Mouse (Mus musculus) hindbrain, postnatal 0 days (tissue): ENCODE data around the gene Slc5a5. TPM values are rescaled to one million over a fixed set of nuclear protein-coding genes. Genes with fewer than 3 reads are reported as not detected.

Experiments used
- ATAC-seq: fragments of 200-750 bp; cut with Nextera tagmentation; 2 replicates; pipeline ENCODE4 v1.8.0; 2017; ENCODE audit warnings: mild to moderate bottlenecking, moderate TSS enrichment, moderate library complexity
- DNase-seq: peaks from one replicate; pipeline ENCODE4 v3.0.0-alpha.2; 2015; ENCODE audit warnings: low spot score
- H3K27ac ChIP-seq: fragments of 300-500 bp; sonication (generic); 2 replicates; pipeline ENCODE4 v1.5.1; 2014; ENCODE audit warnings: mild to moderate bottlenecking
- H3K27me3 ChIP-seq: fragments of 300-500 bp; sonication (generic); 2 replicates; pipeline ENCODE4 v1.6.1; 2014; ENCODE audit warnings: low read length, mixed read lengths; ENCODE audit not compliant: insufficient read depth
- H3K36me3 ChIP-seq: fragments of 300-500 bp; sonication (generic); 2 replicates; pipeline ENCODE4 v1.6.1; 2014; ENCODE audit warnings: low read length, mixed read lengths; ENCODE audit not compliant: insufficient read depth
- H3K4me1 ChIP-seq: fragments of 300-500 bp; sonication (generic); 2 replicates; pipeline ENCODE4 v1.6.1; 2014; ENCODE audit warnings: antibody characterized with exemption, low read length, mixed read lengths; ENCODE audit not compliant: insufficient read depth
- H3K4me2 ChIP-seq: fragments of 300-500 bp; sonication (generic); 2 replicates; pipeline ENCODE4 v1.6.1; 2014; ENCODE audit warnings: low read depth, mild to moderate bottlenecking, low read length, moderate library complexity, mixed read lengths
- H3K4me3 ChIP-seq: fragments of 300-500 bp; sonication (generic); 2 replicates; pipeline ENCODE4 v1.5.1; 2014; ENCODE audit warnings: low read length
- H3K9ac ChIP-seq: fragments of 300-500 bp; sonication (generic); replicated peaks from 2 replicates; pipeline ENCODE4 v1.6.1; 2014; ENCODE audit warnings: mild to moderate bottlenecking, low read length, moderate library complexity, mixed read lengths
- H3K9me3 ChIP-seq: fragments of 300-500 bp; sonication (generic); 2 replicates; pipeline ENCODE4 v1.6.1; 2016; ENCODE audit warnings: low read length, mixed read lengths
- CTCF ChIP-seq: IDR thresholded peaks from 2 replicates; pipeline ENCODE4 v1.5.1; 2016; ENCODE audit warnings: antibody characterized with exemption, control low read depth, low read depth
- WGBS: fragments of 180-500 bp; shearing (Covaris S2); extraction: QIAGEN DNeasy Blood & Tissue Kit; methylation state at CpG from one replicate; pipeline ENCODE4 v1.1.7; 2014; 5-methylcytosine and 5-hydroxymethylcytosine counted together
- polyA plus RNA-seq: library from polyadenylated mRNA; unstranded; fragments of >200 nt; fragmentation: Nextera tagmentation; extraction: Ambion mirVana; gene quantifications from 2 replicates; pipeline ENCODE4 v1.2.1, GENCODE M21; 2015
- total RNA-seq: library from RNA; depleted of rRNA; stranded (reverse); fragments of >200 nt; gene quantifications from 2 replicates; pipeline ENCODE4 v1.2.3, GENCODE M21; 2014

The Slc5a5 gene
- total and polyA plus RNA-seq, 2 experiments from 2014 or later: 2.5 to 4.3 TPM

DNA sequence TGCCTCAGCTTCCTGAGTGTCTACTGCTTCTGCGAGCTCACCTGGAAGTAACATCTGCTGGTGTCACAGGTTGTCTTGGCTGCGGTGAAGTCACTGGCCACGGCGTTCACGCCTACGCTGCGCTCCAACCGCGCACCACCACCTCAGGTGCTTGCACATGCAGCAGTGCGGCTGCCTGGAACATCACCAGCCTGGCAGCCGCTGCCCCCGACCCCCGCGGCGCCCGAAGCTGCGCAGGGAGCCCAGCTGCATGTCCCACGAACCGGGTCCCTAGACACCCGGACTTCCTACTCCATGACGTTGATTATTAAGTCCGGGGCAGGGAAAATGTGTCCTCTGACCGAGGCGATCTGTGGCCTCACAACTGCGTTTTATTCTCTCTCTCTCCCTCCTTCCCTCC is 50.1 kb downstream of the Slc5a5 start:
- no peak overlapping the region for H3K4me3 ChIP-seq
- WGBS: 69% methylated on average over 25 of the region's 25 CpGs
- H3K4me1 ChIP-seq: 0 out of 2 replicates have a peak, but pooled peaks cover 6% of the 10 kb centered on the region
- TF ChIP-seq CTCF: no peak
- H3K9ac ChIP-seq: no peak overlapping the region
- H3K27ac ChIP-seq: no peak overlapping the region
- H3K9me3 ChIP-seq: no peaks in the 10 kb centered on the region
- no peaks in the 10 kb centered on the region for H3K27me3 ChIP-seq
- no peaks in the 10 kb centered on the region for H3K36me3 ChIP-seq
- no peak overlapping the region for H3K4me2 ChIP-seq
- no peak for ATAC-seq
- no peak for DNase-seq

DNA sequence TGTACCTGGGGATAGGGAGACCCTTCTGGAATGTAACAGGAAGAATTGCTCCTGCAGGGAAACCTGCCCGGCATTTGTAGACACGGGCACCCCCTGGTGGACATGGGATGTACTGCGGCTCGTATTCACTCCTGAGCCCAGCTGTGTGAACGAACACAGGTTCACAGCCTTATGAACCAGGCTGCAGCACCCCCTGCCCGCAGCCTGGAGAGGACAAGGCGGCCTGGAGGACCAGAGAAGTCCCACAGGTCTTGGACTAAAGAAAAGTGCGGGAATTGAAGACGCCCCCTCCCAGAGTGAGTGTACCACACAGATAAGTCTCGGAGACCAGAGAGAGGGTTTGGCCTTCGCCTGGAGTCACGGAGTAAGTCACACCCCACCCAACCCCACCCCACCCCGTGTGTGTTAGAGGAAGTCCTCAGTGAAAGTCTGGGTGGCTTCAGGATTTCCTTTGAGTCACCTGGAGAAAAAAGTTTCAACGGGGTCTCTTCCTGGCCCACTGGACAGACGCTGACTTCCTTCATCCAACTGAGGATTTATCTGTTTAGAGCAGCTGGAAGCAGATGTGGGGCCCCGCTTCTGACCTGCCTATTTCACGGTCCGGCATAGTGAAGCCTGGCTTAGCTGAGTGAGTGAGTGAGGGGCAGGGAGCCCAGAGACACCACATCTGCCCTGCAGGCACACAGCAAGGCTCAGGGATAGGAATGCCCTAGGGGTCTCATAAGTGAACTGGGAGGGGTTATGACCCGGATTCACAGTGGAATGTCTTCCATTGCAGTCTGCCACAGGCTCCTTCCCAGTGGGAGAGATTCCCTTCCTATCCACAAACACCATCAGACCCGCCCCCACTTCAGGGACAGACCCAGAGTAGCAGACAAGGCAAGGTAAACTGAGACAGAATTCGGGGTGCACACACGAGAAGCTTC is 51.1 kb downstream of the Slc5a5 start:
- Histone ChIP-seq H3K4me1 (0 out of 2 replicates have a peak, but pooled peaks cover 6% of the 10 kb centered on the region), H3K9ac (no peak overlapping the region), H3K4me3 (no peak overlapping the region), H3K27ac (no peak overlapping the region), H3K4me2 (no peak overlapping the region), H3K27me3 (no peaks in the 10 kb centered on the region), H3K9me3 (no peaks in the 10 kb centered on the region), H3K36me3 (no peaks in the 10 kb centered on the region)
- WGBS: 39% methylated on average over 22 of the region's 22 CpGs
- DNase-seq: peak; percentile 89
- TF ChIP-seq CTCF: peak; percentile 96
- no peak for ATAC-seq

DNA sequence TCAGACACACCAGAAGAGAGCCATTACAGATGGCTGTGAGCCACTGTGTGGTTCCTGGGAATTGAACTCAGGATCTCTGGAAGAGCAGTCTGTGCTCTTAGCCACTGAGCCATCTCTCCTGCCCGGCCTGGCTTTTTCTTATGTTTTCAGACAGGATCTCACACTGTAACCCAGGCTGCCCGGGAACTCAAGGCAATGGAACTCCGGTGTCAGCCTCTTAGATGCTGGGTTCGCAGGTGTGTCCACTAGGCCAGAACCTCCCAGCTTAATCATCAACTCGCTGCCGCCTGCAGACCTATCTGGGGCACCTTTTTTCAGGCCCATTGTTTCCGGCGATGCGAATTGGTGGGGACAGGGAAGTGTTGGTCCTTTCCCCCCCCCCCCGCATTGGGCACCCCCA is 52.0 kb downstream of the Slc5a5 start:
- 57% methylated on average over 10 of the region's 10 CpGs for WGBS
- DNase-seq: no peak

DNA sequence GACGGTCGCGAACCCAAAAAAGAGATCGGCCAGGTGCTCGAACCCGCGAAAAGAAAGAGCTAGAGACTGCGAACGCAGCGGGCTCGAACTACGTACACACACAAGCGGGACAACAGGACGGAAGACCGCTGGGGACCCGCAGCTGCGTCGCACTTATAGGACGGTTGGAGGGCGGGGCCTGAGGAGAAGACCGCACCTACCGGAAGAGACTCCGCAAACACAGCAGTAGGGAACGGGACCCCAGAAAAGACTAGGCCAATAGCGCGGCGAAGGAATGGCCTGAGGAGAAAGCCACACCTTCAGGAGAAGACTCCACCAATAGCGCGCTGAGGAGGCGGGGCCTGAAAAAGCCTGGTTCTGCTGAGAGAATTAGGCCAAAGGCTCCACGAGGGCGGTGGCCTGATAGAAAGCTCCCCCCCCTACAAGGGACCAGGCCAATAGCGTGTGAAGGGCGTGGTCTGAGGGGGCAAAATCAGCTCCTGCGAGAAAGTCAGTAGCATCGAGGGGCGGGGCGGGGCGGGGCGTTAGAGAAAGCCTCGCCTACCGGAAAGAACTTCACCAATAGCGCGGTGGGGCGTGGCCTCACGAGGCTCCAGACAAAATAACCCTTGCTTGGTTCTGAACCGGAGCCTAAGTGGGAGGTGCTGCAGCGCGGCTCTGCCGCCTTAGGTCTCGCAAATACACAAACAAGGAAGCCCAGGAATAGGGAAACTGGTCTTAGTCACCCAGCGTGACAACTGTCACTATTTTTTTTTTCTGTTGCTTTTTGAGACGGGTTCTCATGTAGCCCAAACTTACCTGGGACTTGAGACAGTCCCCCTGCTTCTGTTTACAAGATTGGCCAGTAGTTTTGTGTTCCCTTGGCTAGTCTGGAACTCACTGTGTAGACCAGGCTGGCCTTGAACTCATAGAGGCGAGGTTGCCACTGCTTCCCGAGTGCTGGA is 52.9 kb downstream of the Slc5a5 start, which contains the start of gene Arrdc2:
Arrdc2 (minus strand) TSS at position 313 of the 944 bp plus-strand sequence.
- no peaks in the 10 kb centered on the region for H3K27me3 ChIP-seq
- 3% methylated on average over 55 of the region's 55 CpGs for WGBS
- DNase-seq: peak; percentile 100

More for the DNA sequence above, 52.0 kb downstream of the Slc5a5 start:
- no peak for ATAC-seq
- 0 out of 2 replicates have a peak, but pooled peaks cover 6% of the 10 kb centered on the region for H3K4me1 ChIP-seq
- 0 out of 2 replicates have a peak overlapping the region, but pooled peaks have one; percentile 54 for H3K27ac ChIP-seq
- H3K9ac ChIP-seq: no peak overlapping the region
- no peak overlapping the region for H3K4me3 ChIP-seq
- H3K36me3 ChIP-seq: no peaks in the 10 kb centered on the region
- H3K9me3 ChIP-seq: no peaks in the 10 kb centered on the region
- TF ChIP-seq CTCF: no peak
- no peaks in the 10 kb centered on the region for H3K27me3 ChIP-seq
- no peak overlapping the region for H3K4me2 ChIP-seq

DNA sequence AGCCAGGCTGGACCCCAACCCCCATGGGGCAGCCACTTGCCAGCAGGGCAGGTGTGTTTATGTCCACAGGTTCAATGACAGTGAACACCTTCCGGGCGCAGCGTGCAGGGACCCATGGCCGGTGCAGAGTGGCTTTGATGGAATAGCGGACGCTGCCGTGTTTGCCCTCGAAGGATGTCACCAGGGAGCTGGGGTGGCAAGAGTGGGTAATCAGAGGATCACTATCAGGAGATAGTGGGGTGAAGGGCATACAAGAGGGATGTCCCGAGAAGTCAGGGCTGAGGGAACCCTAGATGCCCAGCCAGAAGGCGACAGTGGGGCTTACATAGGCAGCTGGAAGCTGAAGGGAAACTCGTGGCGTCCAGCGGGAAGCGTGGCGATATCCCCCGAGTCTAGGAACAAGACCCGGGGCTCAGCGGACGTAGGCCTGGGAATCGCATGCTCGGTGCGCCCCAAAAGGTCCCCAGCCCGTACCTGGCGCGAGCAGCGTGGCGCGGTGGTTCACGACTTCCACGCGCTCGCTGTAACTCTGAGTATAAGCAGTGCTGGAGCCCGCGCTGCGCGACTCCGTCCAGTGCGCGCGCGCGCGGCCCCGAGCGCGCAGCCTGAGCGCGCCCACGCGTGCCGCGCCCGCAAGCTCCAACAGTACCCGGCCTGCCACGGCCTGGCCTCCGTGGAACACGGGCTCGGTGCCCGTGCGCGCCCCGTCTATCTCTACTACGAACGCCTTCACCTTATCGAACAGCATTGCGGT is 53.7 kb downstream of the Slc5a5 start:
- WGBS: 2% methylated on average over 66 of the region's 66 CpGs
- peak overlapping the region; percentile 82 for H3K4me2 ChIP-seq
- H3K27ac ChIP-seq: peak overlapping the region; percentile 93
- H3K36me3 ChIP-seq: no peaks in the 10 kb centered on the region
- no peak for TF ChIP-seq CTCF
- peak; percentile 61 for ATAC-seq
- no peaks in the 10 kb centered on the region for H3K27me3 ChIP-seq
- H3K4me3 ChIP-seq: peak overlapping the region; percentile 57
- H3K9ac ChIP-seq: peak overlapping the region; percentile 63
- DNase-seq: peak; percentile 83
- H3K4me1 ChIP-seq: 0 out of 2 replicates have a peak, but pooled peaks cover 6% of the 10 kb centered on the region
- no peaks in the 10 kb centered on the region for H3K9me3 ChIP-seq

More for the DNA sequence above, 52.9 kb downstream of the Slc5a5 start, which contains the start of gene Arrdc2:
- Histone ChIP-seq H3K9ac (peak within 1 kb of the TSS; percentile 63), H3K9me3 (no peaks in the 10 kb centered on the region), H3K4me1 (0 out of 2 replicates have a peak, but pooled peaks cover 6% of the 10 kb centered on the region), H3K27ac (peak within 1 kb of the TSS; percentile 93), H3K4me3 (peak within 1 kb of the TSS; percentile 57), H3K4me2 (peak within 1 kb of the TSS; percentile 82), H3K36me3 (no peaks in the 10 kb centered on the region)
- peak; percentile 5; the same call in 1 of the 2 replicates for TF ChIP-seq CTCF
- peak; percentile 98 for ATAC-seq

DNA sequence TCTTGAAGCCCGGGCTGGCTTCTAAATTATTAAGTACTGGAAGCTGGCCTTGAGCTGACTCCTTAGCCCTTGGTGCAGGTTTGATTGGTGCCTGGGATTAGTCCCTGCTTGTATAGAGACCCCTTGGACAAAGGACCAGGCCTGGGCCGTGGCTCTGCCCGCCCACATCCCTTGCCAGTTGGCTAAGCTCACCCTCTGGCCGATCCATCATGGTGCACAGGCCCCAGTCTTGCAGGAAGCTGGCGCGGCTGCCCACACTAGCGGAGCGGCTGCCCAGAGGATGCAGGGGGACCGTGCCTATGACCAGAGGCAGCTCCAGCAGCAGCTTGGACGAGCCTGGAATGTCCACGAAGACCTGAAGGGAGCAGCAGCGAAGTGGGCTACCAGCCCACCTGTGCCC is 55.9 kb downstream of the Slc5a5 start:
- H3K4me2 ChIP-seq: no peak overlapping the region
- no peaks in the 10 kb centered on the region for H3K9me3 ChIP-seq
- WGBS: 84% methylated on average over 12 of the region's 12 CpGs
- no peak overlapping the region for H3K27ac ChIP-seq
- 0 out of 2 replicates have a peak, but pooled peaks cover 6% of the 10 kb centered on the region for H3K4me1 ChIP-seq
- ATAC-seq (no peak), DNase-seq (no peak)
- H3K36me3 ChIP-seq: no peaks in the 10 kb centered on the region
- H3K27me3 ChIP-seq: no peaks in the 10 kb centered on the region
- TF ChIP-seq CTCF: no peak
- no peak overlapping the region for H3K9ac ChIP-seq
- H3K4me3 ChIP-seq: no peak overlapping the region
